Mouse (Mus musculus) cerebral cortex, adult 2 months (tissue): Measurements from ENCODE around the gene Gstm1.

ENCODE experiments used
- WGBS: fragments of 180-500 bp; shearing (Covaris S2); methylation state at CpG from one replicate; pipeline ENCODE4 v1.1.7; 2018; 5-methylcytosine and 5-hydroxymethylcytosine counted together

Gstm1 gene

DNA sequence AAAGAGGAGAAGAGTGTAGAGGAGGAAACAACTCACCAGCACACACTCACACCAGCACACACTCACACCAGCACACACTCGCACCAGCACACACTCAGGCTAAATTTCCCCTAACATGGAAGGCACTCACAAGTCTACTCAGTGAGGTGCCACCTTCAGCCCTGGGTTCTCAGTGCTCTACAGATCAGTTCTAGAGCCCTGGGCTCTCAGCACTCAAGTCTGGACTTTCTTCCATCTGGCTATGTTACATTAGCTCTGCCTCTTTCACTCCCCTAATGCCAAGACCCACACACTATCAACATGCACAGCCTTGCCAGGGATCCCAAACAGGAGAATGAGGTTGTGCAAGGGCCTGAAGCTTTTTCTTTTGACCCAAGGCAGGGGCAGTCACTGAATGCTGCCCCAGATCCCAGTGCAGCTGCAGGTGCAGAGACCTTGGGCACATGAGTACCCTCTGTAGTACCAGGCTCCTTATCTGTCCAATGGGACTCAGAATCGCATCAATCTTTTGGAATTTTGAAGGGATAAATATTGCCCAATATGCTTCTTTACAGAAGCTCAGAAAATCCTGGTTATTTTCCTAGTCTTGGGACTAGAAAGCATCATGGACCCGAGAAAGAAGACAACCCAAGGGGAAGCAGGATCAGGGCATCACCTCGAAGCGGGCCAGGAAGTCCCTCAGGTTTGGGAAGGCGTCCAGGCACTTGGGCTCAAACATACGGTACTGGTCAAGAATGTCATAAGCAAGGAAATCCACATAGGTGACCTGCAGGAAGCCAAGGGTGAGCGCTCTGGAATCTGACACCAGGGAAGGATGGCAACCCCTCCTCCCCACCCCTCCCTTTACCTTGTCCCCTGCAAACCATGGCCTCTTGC is 3.4 kb downstream of the Gstm1 start:
- 85% methylated on average over 8 of the region's 8 CpGs for WGBS

DNA sequence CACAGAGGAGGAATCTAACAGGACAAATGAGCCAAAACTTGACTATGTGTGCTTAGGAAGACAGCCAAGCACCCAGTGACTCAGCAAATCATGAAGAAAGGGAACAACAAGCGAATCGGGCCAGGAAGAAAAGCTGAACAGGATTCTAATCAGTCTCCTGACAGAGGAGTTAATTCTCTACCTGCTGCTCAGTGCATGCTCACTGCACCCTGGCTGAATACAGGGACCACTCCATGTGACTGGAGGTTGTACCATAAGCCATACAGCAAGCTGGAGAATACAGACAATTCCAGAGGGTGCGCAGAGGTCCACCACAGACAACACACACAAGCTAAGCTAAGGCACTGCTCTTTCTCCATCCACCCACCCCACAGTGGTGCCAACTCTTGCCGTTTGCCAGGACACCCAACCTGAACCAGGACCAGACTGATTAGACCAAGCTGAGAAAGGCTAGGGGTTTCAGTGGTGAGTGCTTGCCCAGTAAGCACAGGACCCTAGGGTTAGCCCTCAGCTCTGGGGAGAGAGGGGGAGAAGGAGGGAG is 4.4 kb downstream of the Gstm1 start:
- WGBS, result 30% methylated on average over 4 of the region's 4 CpGs

DNA sequence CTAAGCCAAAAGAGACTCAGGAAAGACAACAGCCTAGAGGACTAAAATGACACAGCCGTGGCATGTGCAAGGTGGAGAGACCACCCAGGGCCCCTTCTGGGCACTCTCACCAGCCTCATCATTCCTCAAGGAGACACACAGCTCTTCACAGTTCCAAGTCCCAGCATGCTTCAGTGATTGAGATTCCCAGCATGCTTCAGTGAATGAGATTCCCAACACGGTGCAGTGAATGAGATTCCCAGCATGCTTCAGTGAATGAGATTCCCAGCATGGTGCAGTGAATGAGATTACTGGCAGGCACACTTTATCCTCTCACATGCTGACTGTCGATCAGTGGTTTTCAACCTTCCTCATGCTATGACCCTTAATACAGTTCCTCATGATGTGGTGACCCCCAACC is 6.2 kb downstream of the Gstm1 start:
- WGBS, result 59% methylated on average over 3 of the region's 3 CpGs

DNA sequence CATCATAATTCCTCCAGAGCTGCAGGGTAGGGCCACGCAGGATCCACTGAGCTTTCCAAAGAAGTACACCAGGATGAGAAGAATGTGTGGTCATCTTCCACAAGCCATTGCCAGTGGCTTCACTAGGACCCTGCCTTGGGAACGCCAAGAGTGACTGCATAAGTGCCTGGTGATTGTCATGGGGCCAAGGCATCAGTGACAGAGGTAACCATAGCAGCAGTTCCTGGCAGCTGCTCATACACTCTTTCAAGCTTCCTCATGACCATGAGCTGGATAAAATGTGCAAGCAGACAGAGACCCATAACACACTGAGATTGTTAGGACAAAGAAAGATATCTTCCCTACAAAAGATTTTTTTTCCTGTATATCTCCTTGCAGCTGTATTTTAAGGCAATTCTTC is 7.5 kb downstream of the Gstm1 start:
- WGBS, result 49% methylated on average over 2 of the region's 2 CpGs

DNA sequence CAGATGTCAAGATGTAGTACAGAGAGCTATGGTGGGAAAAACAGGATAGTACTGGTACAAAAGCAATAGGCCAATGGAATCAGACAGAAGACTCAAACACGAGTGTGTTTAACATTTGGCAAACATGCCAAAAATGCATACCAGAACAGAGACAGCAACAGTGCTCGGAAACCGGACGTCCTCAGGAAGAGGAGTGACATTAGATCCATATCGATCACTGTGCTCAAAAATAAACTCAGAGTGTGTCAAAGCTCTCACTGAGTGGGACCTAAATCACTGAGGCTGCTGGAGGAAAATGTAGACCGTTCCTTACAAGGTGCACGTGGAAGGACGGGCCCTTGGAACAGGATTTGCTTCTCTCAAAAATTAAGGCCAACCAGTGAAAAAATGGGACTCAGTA is 15.8 kb downstream of the Gstm1 start:
- WGBS, result 79% methylated on average over 8 of the region's 8 CpGs

DNA sequence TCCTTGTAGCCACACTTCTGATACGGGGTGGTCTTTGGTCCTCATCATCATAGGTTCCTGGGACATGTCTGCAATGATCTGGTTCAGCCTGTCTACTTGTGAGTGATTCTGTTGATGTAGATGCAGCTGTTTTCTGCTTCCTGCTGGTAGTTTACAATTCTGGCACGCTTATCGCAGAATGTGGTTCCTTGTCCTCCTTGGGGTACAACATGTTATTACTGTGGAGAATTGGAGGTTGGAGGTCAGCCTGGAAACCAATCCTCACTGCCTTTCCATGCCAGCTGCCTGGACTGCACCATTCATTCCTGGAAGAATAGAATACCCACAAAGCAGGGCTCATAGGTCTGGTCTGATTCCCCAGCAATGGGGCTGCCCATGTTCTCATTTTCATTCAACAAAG is 18.3 kb downstream of the Gstm1 start:
- 90% methylated on average over 3 of the region's 3 CpGs for WGBS

DNA sequence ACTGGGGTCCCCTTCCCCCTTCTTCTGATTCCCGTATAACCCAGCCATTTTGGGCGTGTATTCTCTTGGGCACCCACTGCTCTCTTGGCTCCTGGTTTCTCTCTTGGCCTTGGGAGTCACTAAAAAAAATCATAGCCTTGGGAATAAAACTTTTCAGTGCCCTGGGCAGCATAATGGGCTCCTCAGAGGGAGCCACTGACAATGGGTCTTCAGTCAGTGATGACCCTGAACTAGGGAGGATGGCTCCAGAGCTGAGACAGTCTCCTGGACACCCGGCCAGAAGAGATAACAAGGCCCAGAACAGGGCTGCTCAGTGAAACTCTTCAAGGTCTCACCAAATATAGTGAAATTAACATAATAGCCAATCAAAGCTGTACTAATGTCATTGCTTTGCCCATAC is 19.2 kb downstream of the Gstm1 start:
- WGBS, result 90% methylated on average over 3 of the region's 3 CpGs

DNA sequence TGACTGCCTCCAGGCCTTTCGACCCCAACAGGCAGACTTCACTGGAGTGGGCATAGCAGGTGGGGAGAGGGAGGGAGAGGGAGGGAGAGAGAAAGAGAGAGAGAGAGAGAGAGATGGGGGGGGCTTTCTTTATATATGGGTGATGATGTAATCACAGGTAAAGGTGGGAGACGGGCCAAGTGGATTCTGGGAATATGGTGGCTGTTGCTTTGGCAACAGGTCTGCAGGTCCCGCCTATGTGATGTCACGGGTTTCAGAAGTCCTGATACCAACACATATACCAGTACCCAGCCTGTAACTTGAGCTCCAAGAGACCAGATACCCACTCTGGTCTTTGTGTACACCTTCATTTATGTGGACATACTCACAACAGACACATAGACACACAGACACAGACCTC is 21.2 kb downstream of the Gstm1 start:
- 89% methylated on average over 4 of the region's 4 CpGs for WGBS

DNA sequence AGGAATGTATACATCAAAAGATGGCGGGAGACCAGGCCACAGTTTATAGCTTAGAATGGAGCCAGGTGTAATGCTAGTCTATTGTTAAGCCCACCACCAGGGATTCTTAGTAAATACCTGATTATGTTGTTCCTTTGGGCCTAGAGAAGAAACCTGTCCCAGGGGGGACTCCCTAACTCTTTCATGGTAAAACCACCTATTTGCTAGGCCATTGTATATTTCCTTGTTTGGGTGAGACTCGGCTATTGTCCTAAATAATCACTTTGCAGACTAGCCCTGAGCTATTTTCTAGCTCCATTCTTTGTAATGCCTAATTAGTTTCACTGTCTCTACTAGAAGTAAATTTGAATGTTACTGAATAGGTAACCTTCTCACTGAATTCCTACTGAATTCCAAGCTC is 21.8 kb downstream of the Gstm1 start:
- 90% methylated on average over 2 of the region's 2 CpGs for WGBS

DNA sequence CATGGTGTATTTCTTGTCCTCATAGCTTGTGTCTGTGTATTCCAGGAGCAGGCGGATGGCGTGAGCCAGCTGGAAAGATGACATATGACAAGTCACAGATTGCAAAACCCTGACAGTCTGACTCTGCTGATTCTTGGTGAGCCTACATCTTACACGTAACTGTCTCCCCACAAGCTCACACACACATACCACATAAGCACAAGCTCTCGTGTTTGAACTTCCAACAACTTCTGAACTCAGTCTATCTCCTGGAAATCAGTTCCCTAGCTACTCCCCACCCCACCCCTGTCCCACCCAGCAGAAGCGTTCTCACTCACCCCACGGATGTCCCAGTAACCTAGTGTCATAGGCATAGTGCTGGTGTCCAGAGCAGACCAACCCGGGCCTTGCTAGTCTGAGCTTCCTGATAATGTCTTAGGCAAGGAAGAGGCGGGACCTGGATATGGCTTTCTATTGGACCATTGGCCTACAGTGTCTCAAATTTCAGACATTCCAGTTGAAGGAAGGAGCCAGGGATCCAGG is 31.7 kb downstream of the Gstm1 start, which contains the start of gene Gstm2:
Gene Gstm2 (minus strand): TSS at position 413 of the 522 bp plus-strand sequence.
- 66% methylated on average over 8 of the region's 8 CpGs for WGBS

DNA sequence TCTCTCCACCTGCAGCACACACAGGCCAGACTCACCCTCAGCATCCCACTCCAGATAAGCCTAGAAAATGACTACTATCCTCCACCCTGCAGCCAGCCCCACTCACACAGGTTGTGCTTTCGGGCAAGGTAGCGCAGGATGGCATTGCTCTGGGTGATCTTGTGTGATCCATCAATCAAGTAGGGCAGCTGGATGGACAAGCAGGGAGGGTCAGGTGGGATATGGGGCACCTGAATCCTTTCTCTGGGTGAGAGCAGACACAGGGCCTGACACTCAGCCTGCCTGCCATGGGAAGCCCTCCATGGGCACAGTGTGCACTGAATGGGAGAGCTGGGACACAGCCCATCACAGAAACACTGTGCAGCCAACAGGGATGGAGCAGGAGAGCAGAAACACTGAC is 32.6 kb downstream of the Gstm1 start:
- WGBS, result 95% methylated on average over 2 of the region's 2 CpGs

DNA sequence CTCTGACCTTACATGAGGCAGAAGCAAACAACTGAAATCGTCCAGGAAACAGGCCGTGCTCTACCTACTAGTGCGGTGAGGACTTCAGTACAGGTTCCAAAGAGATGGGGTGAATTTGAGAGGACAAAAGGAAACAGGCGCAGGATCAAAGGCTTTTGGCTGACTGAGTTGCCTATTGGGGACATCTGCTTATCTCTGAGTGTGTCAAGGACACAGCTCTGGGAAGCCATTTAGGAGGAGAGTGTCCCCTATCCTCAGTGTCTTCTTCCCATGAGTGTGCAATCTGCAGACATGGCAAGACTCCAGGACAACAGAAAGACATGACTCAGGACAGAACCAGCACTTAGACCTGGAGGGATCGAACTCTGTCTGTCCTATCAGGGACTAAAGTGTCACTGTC is 33.3 kb downstream of the Gstm1 start:
- 82% methylated on average over 5 of the region's 5 CpGs for WGBS

DNA sequence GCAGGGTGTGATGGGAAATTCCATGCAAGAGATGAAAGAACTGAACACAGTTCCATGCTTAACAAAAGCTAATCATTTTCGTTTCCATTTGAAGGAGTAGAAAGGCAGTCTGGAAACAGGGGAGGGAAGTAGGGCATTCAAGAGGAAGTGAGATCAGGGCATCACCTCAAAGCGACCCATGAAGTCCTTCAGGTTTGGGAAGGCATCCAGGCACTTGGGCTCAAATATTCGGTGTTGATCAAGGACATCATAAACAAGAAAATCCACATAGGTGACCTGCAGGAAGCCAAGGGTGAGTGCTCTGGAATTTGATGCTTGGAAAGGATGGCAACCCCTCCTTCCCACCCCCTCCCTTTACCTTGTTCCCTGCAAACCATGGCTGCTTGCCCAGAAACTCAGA is 34.0 kb downstream of the Gstm1 start:
- 78% methylated on average over 3 of the region's 3 CpGs for WGBS

DNA sequence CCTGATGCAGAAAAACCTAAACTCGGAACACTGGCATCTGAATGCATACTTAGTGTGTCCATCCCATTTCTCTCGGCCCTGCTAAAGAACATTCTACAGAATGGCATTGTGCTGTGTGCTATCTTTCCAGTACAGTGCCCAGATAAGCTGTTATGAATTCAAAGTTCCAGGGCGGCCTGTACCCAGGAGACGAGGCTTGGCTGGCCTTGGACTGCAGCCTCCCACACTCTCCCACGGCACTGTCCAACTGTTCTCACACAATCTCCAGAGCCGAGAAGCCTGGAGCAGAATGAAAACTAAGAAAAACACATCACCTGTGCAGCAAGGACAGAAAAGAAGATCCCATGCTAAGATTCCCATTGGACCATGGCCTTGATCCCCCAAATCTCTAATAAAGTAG is 35.0 kb downstream of the Gstm1 start:
- 64% methylated on average over 6 of the region's 6 CpGs for WGBS

DNA sequence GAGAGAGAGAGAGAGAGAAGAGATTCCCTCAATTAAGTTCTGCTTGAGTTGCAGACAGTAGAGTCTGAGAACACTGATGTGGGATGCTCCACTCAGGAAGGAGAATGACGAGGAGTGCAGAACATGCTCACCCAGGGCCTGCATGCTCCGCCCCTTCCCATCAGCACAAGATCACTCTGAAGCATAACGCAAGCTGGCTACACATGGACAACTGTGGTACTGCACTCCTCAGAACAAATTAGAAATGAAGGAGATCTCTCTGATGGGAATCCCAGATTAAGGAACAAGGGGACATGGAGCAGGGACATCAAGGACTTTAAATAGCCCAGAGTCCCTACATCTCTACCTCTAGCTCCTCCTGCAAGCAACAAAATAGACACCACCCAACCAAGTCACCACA is 36.5 kb downstream of the Gstm1 start:
- 76% methylated on average over 3 of the region's 3 CpGs for WGBS

DNA sequence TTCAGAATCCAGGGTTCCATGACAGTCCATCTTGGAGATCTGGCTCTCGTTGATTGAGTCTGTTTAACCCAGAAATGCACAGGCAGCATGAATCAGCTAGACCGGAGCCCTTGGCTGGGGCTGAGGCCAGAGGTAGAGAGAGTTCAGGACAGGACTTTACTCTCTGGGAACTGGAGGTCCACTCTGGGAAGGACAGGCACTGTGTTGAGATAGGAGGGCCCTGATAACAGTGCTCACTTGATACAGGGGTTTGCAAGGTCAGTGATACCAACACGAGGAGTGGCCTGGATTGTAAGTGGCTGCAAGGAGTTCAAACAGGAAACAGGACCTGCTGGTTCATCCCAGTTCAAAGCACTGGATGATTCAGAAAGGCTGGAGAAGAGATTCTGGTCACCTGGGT is 40.1 kb downstream of the Gstm1 start:
- WGBS, result 85% methylated on average over 3 of the region's 3 CpGs

DNA sequence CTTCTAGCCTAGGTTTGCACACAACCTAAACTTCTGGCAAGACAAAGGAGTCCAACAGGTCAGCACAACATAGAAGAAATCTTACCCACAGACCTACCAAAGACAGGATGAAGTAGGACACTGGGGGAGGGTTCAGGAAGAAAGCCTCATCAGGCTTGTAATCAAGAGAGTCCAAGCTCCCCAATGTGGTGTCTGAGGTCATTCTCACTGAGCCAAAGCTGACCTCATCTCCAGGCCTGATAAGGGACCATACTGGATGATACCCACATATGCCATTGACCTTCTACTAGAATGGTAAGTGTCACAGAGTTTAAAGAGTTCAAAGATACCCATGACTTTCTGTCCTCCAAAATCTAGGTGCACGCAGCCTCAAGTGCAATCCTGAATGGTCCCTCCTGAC is 43.5 kb downstream of the Gstm1 start:
- 100% methylated on average over 1 of the region's 1 CpGs for WGBS

DNA sequence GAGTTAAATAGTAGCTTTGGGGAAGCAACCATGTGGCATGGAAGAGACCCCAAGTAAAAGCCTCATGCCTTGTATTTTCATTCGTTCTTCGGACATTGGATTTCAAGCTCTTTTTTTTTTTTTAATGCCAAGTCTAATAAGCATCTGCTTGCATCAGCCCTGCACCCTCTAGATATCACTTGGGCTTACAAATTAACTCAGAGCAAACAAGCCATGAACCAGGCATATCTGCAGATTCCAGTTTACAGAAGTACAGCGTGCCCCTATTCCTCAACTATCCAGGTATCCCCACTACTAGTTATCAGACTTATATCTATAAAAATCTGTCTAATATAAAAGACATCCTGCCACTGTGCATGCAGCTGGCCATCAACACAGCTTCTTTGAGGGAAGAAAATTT is 45.7 kb downstream of the Gstm1 start:
- WGBS, result over 99% methylated on average over 3 of the region's 3 CpGs

DNA sequence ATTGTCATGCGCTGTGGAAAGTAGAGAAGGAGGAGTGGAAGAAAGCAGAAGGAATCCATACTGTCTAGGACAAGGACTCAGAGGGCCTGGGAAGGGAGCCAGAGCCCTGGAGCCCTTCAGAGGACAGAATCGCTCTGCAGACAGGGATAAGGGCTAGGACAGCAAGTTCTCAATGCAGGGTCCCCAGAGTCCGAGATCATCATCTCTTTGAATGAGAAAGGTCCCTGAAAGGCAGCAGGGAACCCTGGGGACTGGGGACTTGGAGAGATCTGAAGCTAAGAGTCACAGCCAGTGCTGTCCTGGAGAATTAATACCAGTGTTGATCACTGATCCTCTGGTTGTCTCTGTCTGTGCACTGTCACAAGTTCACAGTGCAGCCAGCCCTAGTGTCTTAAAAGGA is 46.7 kb downstream of the Gstm1 start:
- 82% methylated on average over 3 of the region's 3 CpGs for WGBS

DNA sequence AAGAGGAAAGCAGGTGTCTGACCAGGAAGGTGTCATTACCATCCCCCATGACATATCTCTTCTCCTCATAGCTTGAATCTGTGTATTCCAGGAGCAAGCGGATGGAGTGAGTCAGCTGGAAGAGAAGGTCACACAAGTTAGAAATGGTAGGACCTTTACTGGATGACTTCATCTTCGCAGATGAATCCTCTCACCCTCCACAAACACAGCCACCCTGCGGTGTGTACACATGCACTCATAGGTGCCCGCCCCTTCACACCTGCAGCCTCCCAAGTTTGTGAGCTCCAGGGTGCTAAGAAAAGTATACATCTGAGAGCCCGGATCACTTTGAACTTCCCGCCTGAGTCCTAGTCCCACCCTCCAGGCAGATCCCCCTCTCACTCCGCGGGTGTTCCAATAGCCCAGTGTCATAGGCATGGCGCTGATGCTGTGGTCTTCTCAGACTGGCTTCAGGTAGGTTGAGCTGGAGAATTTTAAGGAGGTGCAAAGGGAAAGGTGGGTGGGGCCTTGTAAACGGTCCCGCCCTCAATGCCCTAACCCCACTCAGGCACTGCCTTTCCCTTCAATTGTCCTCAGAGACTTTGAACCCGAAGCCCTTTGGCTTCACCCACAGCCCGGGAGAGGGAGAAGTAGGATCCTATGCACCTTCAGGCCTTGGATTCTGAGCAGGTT is 48.9 kb downstream of the Gstm1 start, which contains the start of gene Gstm3:
Gene Gstm3 (minus strand): TSS at position 560 of the 672 bp plus-strand sequence.
- WGBS, result 74% methylated on average over 13 of the region's 13 CpGs

DNA sequence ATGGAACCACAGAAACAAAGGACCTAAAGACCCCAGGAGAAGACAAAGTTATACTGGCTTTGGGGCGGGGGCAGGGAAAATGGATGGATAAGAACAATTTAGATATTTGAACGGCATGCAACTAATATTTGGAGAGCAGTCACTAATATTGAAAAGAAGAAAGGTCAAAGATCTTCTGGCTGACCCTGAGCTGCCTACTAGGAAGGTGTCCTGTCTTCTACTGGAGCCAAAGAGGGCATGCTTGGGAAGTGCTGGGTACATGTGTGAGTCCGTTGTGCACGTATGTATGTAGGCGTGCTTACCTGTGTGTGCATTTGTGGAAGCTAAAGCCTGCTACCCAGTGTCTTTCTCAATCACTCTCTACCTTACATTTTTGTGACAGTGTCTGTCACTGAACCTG is 51.1 kb downstream of the Gstm1 start:
- 96% methylated on average over 5 of the region's 5 CpGs for WGBS

DNA sequence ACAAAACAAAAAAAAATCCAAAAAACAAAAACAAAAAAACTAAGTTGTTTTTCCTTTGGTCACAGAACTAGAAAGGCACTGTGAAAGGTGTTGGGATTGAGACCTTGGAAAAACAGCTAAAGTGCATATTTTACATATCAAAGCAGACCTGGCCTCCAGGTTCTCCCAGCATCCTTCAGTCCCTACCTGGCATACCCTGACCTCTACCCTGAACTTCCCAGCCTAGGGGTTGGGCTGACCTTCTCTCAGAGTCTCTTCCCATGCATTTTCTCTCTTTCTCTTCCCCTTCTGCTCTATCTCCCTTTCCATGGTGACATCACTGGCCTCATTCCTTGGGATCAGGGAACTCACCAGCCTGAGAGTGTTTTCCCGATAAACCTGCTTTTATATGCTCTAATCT is 52.2 kb downstream of the Gstm1 start:
- 88% methylated on average over 1 of the region's 1 CpGs for WGBS
